Mouse (Mus musculus): ENCODE results near the gene Slc17a6.

DNA sequence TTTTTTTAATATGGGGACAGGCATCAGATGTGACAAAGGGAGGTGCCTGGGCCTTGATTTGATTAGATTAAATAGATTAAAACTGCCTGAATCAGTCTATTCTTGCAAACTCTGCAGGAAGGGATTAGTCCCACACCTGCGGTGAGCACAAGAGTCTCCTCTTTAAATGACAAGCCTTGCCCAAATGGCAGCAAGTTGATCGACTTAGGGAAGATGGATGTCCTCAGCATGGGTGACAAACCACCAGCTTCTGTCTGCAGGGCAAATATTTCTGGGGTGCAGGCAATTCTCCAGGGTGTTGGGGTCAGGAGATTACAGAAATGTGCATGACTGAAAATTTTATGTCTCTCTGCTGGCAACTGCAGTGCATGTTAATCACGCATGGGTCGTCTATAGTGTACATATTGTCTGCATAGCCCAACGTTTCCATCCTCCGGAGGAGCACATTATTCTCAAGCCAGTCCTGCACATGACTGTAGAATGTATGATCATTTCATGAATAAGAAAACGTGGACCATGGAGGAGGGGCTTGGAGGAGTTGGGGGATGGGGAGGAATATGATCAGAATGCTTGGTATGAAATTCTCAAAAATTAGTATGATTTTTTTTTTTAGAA lies 11.5 kb downstream of the Slc17a6 start:
- TF ChIP-seq CTCF (IDR thresholded peaks at IDR 0.05; ENCODE audit: low read depth) (no peak), EP300 (IDR thresholded peaks at IDR 0.05; ENCODE audit: low read depth) (no peak)
